ENCODE assay signal across 11 mouse cellular contexts in the genomic region with DNA sequence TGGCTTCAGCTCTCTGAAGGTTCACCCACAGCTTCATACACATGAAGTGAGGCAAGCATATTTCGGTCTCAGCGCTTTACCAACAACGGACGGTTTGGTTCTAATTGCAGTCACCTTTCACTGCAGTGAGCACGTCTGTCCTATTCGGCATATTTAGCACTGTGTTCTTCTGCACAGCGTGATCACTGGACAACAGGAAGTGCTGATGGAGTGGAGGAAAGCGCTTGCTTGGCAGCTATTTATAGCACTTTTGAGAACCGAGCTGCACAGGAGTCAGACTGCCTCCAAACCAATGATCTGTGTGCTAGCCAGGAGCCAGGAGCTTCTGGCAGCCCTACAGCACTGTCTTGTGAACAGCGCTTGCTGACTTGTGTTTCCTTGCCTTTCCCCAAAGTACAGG. TPM values are rescaled to one million over a fixed set of nuclear protein-coding genes. Genes with fewer than 3 reads are reported as not detected.
DNase-seq lines count a peak whose midpoint lies in the region; ATAC-seq and TF ChIP-seq lines count a peak whose summit lies in the region.
"Had no signal": no experiment of that assay in that cellular context is flagged by ENCODE, and none has a peak within 500 bp of the region (broad histone marks: within the 10 kb centered on the region; RNA-seq: fewer than 3 reads in every experiment).

No protein-coding gene starts in this region.

- no peak overlapping the region for H3K4me3 ChIP-seq in intestine, postnatal 0 days (ENCODE audit: low read depth, low read length)

- H3K4me1 ChIP-seq in intestine, postnatal 0 days (replicated peaks; ENCODE audit: control insufficient read depth, insufficient read depth, low read length): peaks cover 5% of the 10 kb centered on the region; the same call in 1 of the 2 replicates

- no peak for ATAC-seq in inflammation-experienced regulatory T-cells, adult 6 months
- ATAC-seq in intestine, postnatal 0 days: no peak

- no peaks in the 10 kb centered on the region for H3K9me3 ChIP-seq in intestine, postnatal 0 days (ENCODE audit: control insufficient read depth)

- TF ChIP-seq CTCF in intestine, postnatal 0 days (IDR thresholded peaks at IDR 0.05; ENCODE audit: low read depth): no peak

- WGBS in intestine, postnatal 0 days: 59% methylated on average over 10 of the region's 10 CpGs

- H3K36me3 ChIP-seq in intestine, postnatal 0 days (ENCODE audit: control insufficient read depth, insufficient read depth): no peaks in the 10 kb centered on the region

- H3K27me3 ChIP-seq in intestine, postnatal 0 days (replicated peaks; ENCODE audit: control insufficient read depth, insufficient read depth, low read length): no peaks in the 10 kb centered on the region

- H3K27ac ChIP-seq in intestine, postnatal 0 days (ENCODE audit: low read depth, low read length): no peak overlapping the region
- H3K27ac ChIP-seq: liver, embryonic 14.5 days had no signal

- DNase-seq in layer of hippocampus, adult 11-12 months (ENCODE audit: low spot score): peak; percentile 42
- DNase-seq in layer of hippocampus, postnatal 25 days (ENCODE audit: extremely low spot score in 1 of 2, low spot score in 1 of 2): no peak
- peak; percentile 82 to 92 for DNase-seq in cerebellum, adult 18-20 months
- DNase-seq in heart, adult 11 months: peak; percentile 98
- peak; percentile 12 to 34 for DNase-seq in layer of hippocampus, postnatal 14 days (ENCODE audit: low spot score in 2 of 2)
- DNase-seq in urinary bladder, postnatal 4 days (ENCODE audit: low spot score in 2 of 2): no peak

- H3K9ac ChIP-seq in intestine, postnatal 0 days (ENCODE audit: low read depth, low read length): no peak overlapping the region
- H3K9ac ChIP-seq: liver, embryonic 14.5 days had no signal

- no peak overlapping the region for H3K4me2 ChIP-seq in intestine, postnatal 0 days (replicated peaks; ENCODE audit: low read depth)

RNA-seq across cellular contexts. Expression of a gene that starts 38.6 kb away (rescaled TPM):
- 1 to 10 TPM; 1.5 to 2.4 TPM for total RNA-seq in layer of hippocampus, postnatal 25 days (2021)
- 1 to 10 TPM; 1.4 TPM for total RNA-seq in layer of hippocampus, postnatal 14 days (2021)
- not detected for polyA plus RNA-seq in inflammation-experienced regulatory T-cells, adult 6 months (2017; shearing (Covaris generic))
- 0.07 and 0.08 TPM in 2 replicates for polyA plus RNA-seq in intestine, postnatal 0 days (2015; fragmentation: Nextera tagmentation; extraction: Ambion mirVana)

RNA-seq across cellular contexts. Expression of a gene that starts 40.9 kb away (rescaled TPM):
- total RNA-seq in layer of hippocampus, postnatal 25 days (2021): under 1 TPM in 1 of 2 experiments, not detected in 1; 0.28 TPM
- total RNA-seq in layer of hippocampus, postnatal 14 days (2021): under 1 TPM in 1 of 2 experiments, not detected in 1; 0.32 TPM
- polyA plus RNA-seq in inflammation-experienced regulatory T-cells, adult 6 months (2017; shearing (Covaris generic)): not detected
- not detected in 2 replicates for polyA plus RNA-seq in intestine, postnatal 0 days (2015; fragmentation: Nextera tagmentation; extraction: Ambion mirVana)
- total RNA-seq: MEL had no signal
- polyA plus RNA-seq: liver, embryonic 14.5 days; spleen, adult 2 months had no signal

RNA-seq across cellular contexts. Expression of a gene that starts 44.9 kb away (rescaled TPM):
- total RNA-seq in layer of hippocampus, postnatal 25 days (2021): 1 to 10 TPM; 4.3 to 6.7 TPM
- total RNA-seq in layer of hippocampus, postnatal 14 days (2021): 1 to 10 TPM; 3.6 to 5.3 TPM
- 10 to 100 TPM; 74.8 to 86.0 (median 84.5) TPM for polyA plus RNA-seq in inflammation-experienced regulatory T-cells, adult 6 months (2017; shearing (Covaris generic))
- 70.6 and 71.2 TPM in 2 replicates for polyA plus RNA-seq in intestine, postnatal 0 days (2015; fragmentation: Nextera tagmentation; extraction: Ambion mirVana)

Comparison
In these comparisons a context has a peak if more than half of its experiments do, and no peak if none do; other contexts are left out.
1. DNase-seq: peak in layer of hippocampus, adult 11-12 months (single experiment), cerebellum, adult 18-20 months (2 of 2), heart, adult 11 months (single experiment) and layer of hippocampus, postnatal 14 days (2 of 2); none in layer of hippocampus, postnatal 25 days (0 of 2) and urinary bladder, postnatal 4 days (0 of 2).